Comparison of ENCODE assay signal across 16 mouse cellular contexts in the genomic region with DNA sequence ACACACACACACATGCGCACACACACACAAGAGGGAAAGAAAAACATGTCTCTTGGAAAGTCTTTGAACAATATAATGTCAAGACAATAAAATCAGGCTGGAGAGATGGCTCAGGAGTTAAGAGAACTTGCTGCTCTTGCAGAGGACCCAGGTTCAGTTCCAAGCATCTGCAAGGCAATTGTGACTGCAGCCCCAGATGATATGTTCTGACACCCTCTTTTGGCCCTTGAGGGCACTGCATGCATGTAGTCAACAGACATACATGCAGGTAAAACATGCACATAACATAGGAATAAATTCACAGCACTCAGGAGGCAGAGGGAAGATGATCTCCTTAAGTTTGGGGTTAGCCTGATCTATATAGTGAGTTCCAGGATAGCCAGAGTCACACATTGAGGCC. TPM values are rescaled to one million over a fixed set of nuclear protein-coding genes. Genes with fewer than 3 reads are reported as not detected.
DNase-seq lines count a peak whose midpoint lies in the region; ATAC-seq and TF ChIP-seq lines count a peak whose summit lies in the region.
"Had no signal": no experiment of that assay in that cellular context is flagged by ENCODE, and none has a peak within 500 bp of the region (broad histone marks: within the 10 kb centered on the region; RNA-seq: fewer than 3 reads in every experiment).

No protein-coding gene starts in this region.

- H3K4me3 ChIP-seq in liver, embryonic 11.5 days (ENCODE audit: low read depth, low read length) = no peak overlapping the region
- H3K4me3 ChIP-seq in MEL (ENCODE audit: control insufficient read depth in 1 of 2, insufficient read depth in 1 of 2, low read depth in 2 of 2, low read length in 2 of 2) = no peak overlapping the region
- no peak overlapping the region for H3K4me3 ChIP-seq in hindbrain, embryonic 13.5 days
- H3K4me3 ChIP-seq: forebrain, embryonic 10.5 days; heart, embryonic 12.5 days; left cerebral cortex, adult 2 months; liver, embryonic 13.5 days; myocyte had no signal

- H3K9ac ChIP-seq in liver, embryonic 11.5 days (ENCODE audit: low read depth, low read length) = no peak overlapping the region
- H3K9ac ChIP-seq in MEL (ENCODE audit: control insufficient read depth, low read depth, low read length, poor library complexity, severe bottlenecking) = no peak overlapping the region
- H3K9ac ChIP-seq in hindbrain, embryonic 13.5 days = no peak overlapping the region
- H3K9ac ChIP-seq: heart, embryonic 12.5 days; liver, embryonic 13.5 days had no signal

- TF ChIP-seq POLR2A in MEL (IDR thresholded peaks at IDR 0.05; ENCODE audit: control insufficient read depth in 1 of 2, insufficient read depth in 1 of 2, low read depth in 1 of 2, low read length in 2 of 2, poor library complexity in 1 of 2) = no peak

- ATAC-seq in liver, embryonic 11.5 days (replicated peaks; ENCODE audit: low FRiP score) = no peak
- ATAC-seq in hindbrain, embryonic 13.5 days (ENCODE audit: low FRiP score) = no peak
- ATAC-seq: hindbrain, embryonic 16.5 days had no signal

- peaks cover 13% of the 10 kb centered on the region for H3K36me3 ChIP-seq in liver, embryonic 11.5 days (ENCODE audit: control insufficient read depth, insufficient read depth, low read length)
- H3K36me3 ChIP-seq in MEL (ENCODE audit: control insufficient read depth in 1 of 2, insufficient read depth in 2 of 2, low read length in 2 of 2) = peaks cover 5 to 16% of the 10 kb centered on the region in 2 experiments
- peaks cover 11% of the 10 kb centered on the region; the same call in 1 of the 2 replicates for H3K36me3 ChIP-seq in hindbrain, embryonic 13.5 days

- H3K79me2 ChIP-seq in MEL (ENCODE audit: control insufficient read depth, insufficient read depth, low read length, poor library complexity) = peaks cover 31% of the 10 kb centered on the region

- no peak overlapping the region for H3K27ac ChIP-seq in liver, embryonic 11.5 days (ENCODE audit: low read depth, low read length)
- H3K27ac ChIP-seq in MEL (ENCODE audit: control insufficient read depth, low read depth, low read length) = no peak overlapping the region
- no peak overlapping the region for H3K27ac ChIP-seq in hindbrain, embryonic 13.5 days
- H3K27ac ChIP-seq: forebrain, embryonic 10.5 days; left cerebral cortex, adult 2 months; liver, embryonic 13.5 days had no signal

- no peaks in the 10 kb centered on the region for H3K27me3 ChIP-seq in liver, embryonic 11.5 days (replicated peaks; ENCODE audit: control insufficient read depth, insufficient read depth, low read length)
- H3K27me3 ChIP-seq in MEL (ENCODE audit: control insufficient read depth in 1 of 2, insufficient read depth in 2 of 2, low read length in 2 of 2) = no peaks in the 10 kb centered on the region
- H3K27me3 ChIP-seq in hindbrain, embryonic 13.5 days = no peaks in the 10 kb centered on the region
- H3K27me3 ChIP-seq: heart, embryonic 12.5 days; liver, embryonic 13.5 days had no signal

- H3K9me3 ChIP-seq in liver, embryonic 11.5 days (ENCODE audit: control insufficient read depth, low read length) = no peaks in the 10 kb centered on the region
- H3K9me3 ChIP-seq in MEL (replicated peaks; ENCODE audit: insufficient read depth, low read length) = no peaks in the 10 kb centered on the region
- H3K9me3 ChIP-seq in hindbrain, embryonic 13.5 days = no peaks in the 10 kb centered on the region
- H3K9me3 ChIP-seq: forebrain, embryonic 10.5 days; heart, embryonic 12.5 days; liver, embryonic 13.5 days had no signal

- TF ChIP-seq CTCF in MEL (IDR thresholded peaks at IDR 0.05 in 2 of 3, conservative IDR thresholded peaks at IDR 0.05 in 1 of 3; ENCODE audit: control insufficient read depth in 1 of 3, insufficient read depth in 1 of 3, low read depth in 2 of 3, low read length in 3 of 3, poor library complexity in 1 of 3, severe bottlenecking in 1 of 3) = peak; percentile 63 to 71 (median 70)

- peak; percentile 42 for TF ChIP-seq RAD21 in MEL (IDR thresholded peaks at IDR 0.05; ENCODE audit: low read depth, low read length)

- H3K4me1 ChIP-seq in liver, embryonic 11.5 days (replicated peaks; ENCODE audit: control insufficient read depth, insufficient read depth, low read length) = peaks cover 3% of the 10 kb centered on the region
- peaks cover 8 to 11% of the 10 kb centered on the region in 2 experiments for H3K4me1 ChIP-seq in MEL (ENCODE audit: control insufficient read depth in 1 of 2, insufficient read depth in 2 of 2, low read length in 2 of 2)
- H3K4me1 ChIP-seq in hindbrain, embryonic 13.5 days (replicated peaks) = peaks cover 21% of the 10 kb centered on the region

- DNase-seq in liver (peak; percentile 10), MEL (ENCODE audit: low read depth, low spot score) (peak; percentile 86)
- no peak for DNase-seq in liver, embryonic 11.5 days (ENCODE audit: low spot score)
- peak; percentile 30 for DNase-seq in CD4-positive helper T cell, adult 2 months (ENCODE audit: low read depth, low spot score)
- DNase-seq in retina, postnatal 1 day = peak; percentile 4
- no peak for DNase-seq in adrenal gland, postnatal 4 days (ENCODE audit: low spot score in 2 of 2)
- DNase-seq in right cerebral cortex, postnatal 10 days (ENCODE audit: low spot score in 2 of 2) = no peak
- DNase-seq: cerebellum, adult 9-10 months; kidney, postnatal 14 days; liver, embryonic 13.5 days had no signal

- no peak overlapping the region for H3K4me2 ChIP-seq in liver, embryonic 11.5 days
- no peak overlapping the region for H3K4me2 ChIP-seq in hindbrain, embryonic 13.5 days
- H3K4me2 ChIP-seq: heart, embryonic 12.5 days had no signal

- WGBS in liver, embryonic 11.5 days = 100% methylated on average over 1 of the region's 1 CpGs
- WGBS in hindbrain, embryonic 13.5 days = 100% methylated on average over 1 of the region's 1 CpGs

- no peak for TF ChIP-seq EP300 in MEL (IDR thresholded peaks at IDR 0.05; ENCODE audit: low read depth in 1 of 2, low read length in 2 of 2)

TF ChIP-seq in MEL, 35 proteins besides CTCF, POLR2A, EP300 and RAD21:
- TF ChIP-seq MYC (IDR thresholded peaks at IDR 0.05; ENCODE audit: low read depth, low read length) = no peak
- TF ChIP-seq MAZ (IDR thresholded peaks at IDR 0.05; ENCODE audit: low read depth, low read length) = no peak
- TF ChIP-seq SIN3A (IDR thresholded peaks at IDR 0.05; ENCODE audit: low read length) = peak; percentile 38; the same call in 1 of the 2 replicates
- no peak for TF ChIP-seq USF2 (IDR thresholded peaks at IDR 0.05; ENCODE audit: borderline replicate concordance in 1 of 2, insufficient read depth in 1 of 2, low read depth in 1 of 2, low read length in 2 of 2)
- no peak for TF ChIP-seq TCF12 (IDR thresholded peaks at IDR 0.05; ENCODE audit: low read depth, low read length)
- TF ChIP-seq ELF1 (IDR thresholded peaks at IDR 0.05; ENCODE audit: low read depth, low read length) = no peak
- TF ChIP-seq ZC3H11A (IDR thresholded peaks at IDR 0.05; ENCODE audit: low read depth, low read length) = 0 out of 2 replicates have a peak, but pooled peaks have one; percentile 2
- TF ChIP-seq TBP (IDR thresholded peaks at IDR 0.05; ENCODE audit: low read depth, low read length) = no peak
- 0 out of 2 replicates have a peak, but pooled peaks have one; percentile 27 for TF ChIP-seq MXI1 (IDR thresholded peaks at IDR 0.05; ENCODE audit: low read depth, low read length)
- TF ChIP-seq USF1 (IDR thresholded peaks at IDR 0.05; ENCODE audit: low read depth, low read length) = no peak
- peak; percentile 56 for TF ChIP-seq SMC3 (IDR thresholded peaks at IDR 0.05; ENCODE audit: low read depth, low read length)

RNA-seq across cellular contexts. Expression of a gene that starts 2.6 kb away (rescaled TPM):
- 18.5 and 18.7 TPM in 2 replicates for polyA plus RNA-seq in liver, embryonic 11.5 days (2014; fragmentation: Nextera tagmentation; extraction: Ambion mirVana)
- 21.5 and 23.4 TPM in 2 replicates for total RNA-seq in MEL (2012; rRNA removed)
- polyA plus RNA-seq in MEL (2012; ENCODE audit: insufficient read depth in 1 of 2, insufficient read length in 2 of 2, low read depth in 1 of 2, low replicate concordance in 2 of 2, missing spikeins in 1 of 2) = 10 to 100 TPM in 1 of 2 experiments, not detected in 1; 14.4 TPM
- 7.6 and 7.8 TPM in 2 replicates for polyA plus RNA-seq in hindbrain, embryonic 13.5 days (2015; fragmentation: Nextera tagmentation; extraction: Ambion mirVana)
- total RNA-seq in adrenal gland, postnatal 4 days (2021) = 1 to 10 TPM; 6.3 to 7.5 TPM

RNA-seq across cellular contexts. Expression of a gene that starts 2.8 kb away (rescaled TPM):
- 48.4 and 50.9 TPM in 2 replicates for polyA plus RNA-seq in liver, embryonic 11.5 days (2014; fragmentation: Nextera tagmentation; extraction: Ambion mirVana)
- total RNA-seq in MEL (2012; rRNA removed) = 39.3 and 39.8 TPM in 2 replicates
- 10 to 100 TPM; 49.4 to 73.6 TPM for polyA plus RNA-seq in MEL (2012; ENCODE audit: insufficient read depth in 1 of 2, insufficient read length in 2 of 2, low read depth in 1 of 2, low replicate concordance in 2 of 2, missing spikeins in 1 of 2)
- 62.4 and 66.2 TPM in 2 replicates for polyA plus RNA-seq in hindbrain, embryonic 13.5 days (2015; fragmentation: Nextera tagmentation; extraction: Ambion mirVana)
- total RNA-seq in adrenal gland, postnatal 4 days (2021) = 10 to 100 TPM; 50.5 to 53.2 TPM

Comparison
In these comparisons a context has a peak if more than half of its experiments do, and no peak if none do; other contexts are left out.
1. DNase-seq: peak in liver (single experiment), CD4-positive helper T cell, adult 2 months (single experiment), MEL (single experiment) and retina, postnatal 1 day (single experiment); none in liver, embryonic 11.5 days (single experiment), adrenal gland, postnatal 4 days (0 of 2) and right cerebral cortex, postnatal 10 days (0 of 2).